ENCODE assay signal across 8 mouse cellular contexts in genomic region chr14:27560434-27560833, GRCm38 (mm10). TPM values are rescaled to one million over a fixed set of nuclear protein-coding genes. Genes with fewer than 3 reads are reported as not detected.
DNase-seq lines count a peak whose midpoint lies in the region; TF ChIP-seq lines count a peak whose summit lies in the region.

No protein-coding gene starts in this region.

- 0 out of 2 replicates have a peak, but pooled peaks have one; percentile 8 for TF ChIP-seq CTCF in bone marrow macrophage, adult 2 months (IDR thresholded peaks at IDR 0.05; ENCODE audit: low read depth, low read length)
- peak; percentile 33; the same call in 1 of the 2 replicates for TF ChIP-seq CTCF in embryonic fibroblast, embryonic 13.5 days (IDR thresholded peaks at IDR 0.05; ENCODE audit: borderline replicate concordance, insufficient read depth, low read length)
- peak; percentile 50 for TF ChIP-seq CTCF in lung, adult 2 months (IDR thresholded peaks at IDR 0.05; ENCODE audit: insufficient read depth, low read length)

- no peaks in the 10 kb centered on the region for H3K4me1 ChIP-seq in bone marrow macrophage, adult 2 months (ENCODE audit: control insufficient read depth, insufficient read depth, low read length)
- H3K4me1 ChIP-seq in embryonic fibroblast, embryonic 13.5 days (ENCODE audit: control insufficient read depth, insufficient read depth, low read length): no peaks in the 10 kb centered on the region
- no peaks in the 10 kb centered on the region for H3K4me1 ChIP-seq in lung, adult 2 months (ENCODE audit: control insufficient read depth, insufficient read depth, low read length)

- H3K27ac ChIP-seq in bone marrow macrophage, adult 2 months (ENCODE audit: insufficient read depth, low read depth, low read length): no peak overlapping the region
- H3K27ac ChIP-seq in embryonic fibroblast, embryonic 13.5 days (ENCODE audit: insufficient read depth, low read length): no peak overlapping the region

- TF ChIP-seq POLR2A in bone marrow macrophage, adult 2 months (IDR thresholded peaks at IDR 0.05; ENCODE audit: borderline replicate concordance, low read depth, low read length): no peak
- TF ChIP-seq POLR2A in embryonic fibroblast, embryonic 13.5 days (IDR thresholded peaks at IDR 0.05; ENCODE audit: low read depth, low read length): no peak
- TF ChIP-seq POLR2A in lung, adult 2 months (IDR thresholded peaks at IDR 0.05; ENCODE audit: borderline replicate concordance, extremely low read depth, low read depth, low read length): no peak

- 40% methylated on average over 4 of the region's 4 CpGs for WGBS in lung, adult 2 months

- no peak overlapping the region for H3K4me3 ChIP-seq in bone marrow macrophage, adult 2 months (ENCODE audit: insufficient read depth, low read length)
- H3K4me3 ChIP-seq in embryonic fibroblast, embryonic 13.5 days (ENCODE audit: insufficient read depth, low read length): no peak overlapping the region
- no peak overlapping the region for H3K4me3 ChIP-seq in lung, adult 2 months (replicated peaks; ENCODE audit: extremely low read depth, low read depth, low read length)

- DNase-seq in 416B (ENCODE audit: low read depth): peak; percentile 81
- DNase-seq in CD4-positive, CD25-positive, alpha-beta regulatory T cell, adult 2 months (ENCODE audit: low read depth, low spot score): peak; percentile 92
- peak; percentile 47 for DNase-seq in kidney, postnatal 14 days
- DNase-seq in lung, adult 2 months: peak; percentile 30
- DNase-seq in right cerebral cortex, postnatal 25 days: peak; percentile 42
- DNase-seq in urinary bladder, postnatal 36 days (ENCODE audit: low spot score in 2 of 2): peak; percentile 33 to 51

RNA-seq across cellular contexts. Expression of gene Ccdc66, which starts 52.2 kb away (rescaled TPM):
- polyA plus RNA-seq in bone marrow macrophage, adult 2 months (2012; ENCODE audit: insufficient read depth, insufficient read length, missing spikeins): 8.4 and 11.3 TPM in 2 replicates
- polyA plus RNA-seq in embryonic fibroblast, embryonic 13.5 days (2011; ENCODE audit: insufficient read length, low read depth, missing spikeins): 16.2 and 18.6 TPM in 2 replicates
- 1.3 and 2.7 TPM in 2 replicates for polyA plus RNA-seq in lung, adult 2 months (2012; rRNA removed)

Comparison
In these comparisons a context has a peak if more than half of its experiments do, and no peak if none do; other contexts are left out.
1. DNase-seq: peak in every context shown above with its lines; median percentile 92 in CD4-positive, CD25-positive, alpha-beta regulatory T cell, adult 2 months; 81 in 416B; 47 in kidney, postnatal 14 days; 42 in right cerebral cortex, postnatal 25 days; 42 in urinary bladder, postnatal 36 days; 30 in lung, adult 2 months.